ENCODE assay signal across 17 mouse cellular contexts in genomic region chr9:27464006-27464405, GRCm38 (mm10).
"Had no signal": no experiment of that assay in that cellular context is flagged by ENCODE, and none has a peak within 500 bp of the region (broad histone marks: within the 10 kb centered on the region; RNA-seq: fewer than 3 reads in every experiment).

No protein-coding gene starts in this region.

- ATAC-seq: liver, embryonic 12.5 days; lung, postnatal 0 days; midbrain, embryonic 13.5 days; midbrain, embryonic 15.5 days; midbrain, embryonic 16.5 days had no signal

- DNase-seq: left cerebral cortex, postnatal 4 days; liver; liver, embryonic 13.5 days; liver, postnatal 0 days; lung, adult 18-20 months; lung, adult 2 months; lung, embryonic 14.5 days; lung, postnatal 10 days; lung, postnatal 14 days; lung, postnatal 36 days; lung, postnatal 4 days; midbrain, embryonic 14.5 days had no signal
